Comparison of ENCODE assay signal across 14 mouse cellular contexts in genomic region chr15:85658101-85658885, GRCm38 (mm10).
A peak's percentile ranks its signal among the peaks of the same experiment; 100 is the strongest.
DNase-seq lines count a peak whose midpoint lies in the region; ATAC-seq and TF ChIP-seq lines count a peak whose summit lies in the region.
"Had no signal": no experiment of that assay in that cellular context is flagged by ENCODE, and none has a peak within 500 bp of the region (broad histone marks: within the 10 kb centered on the region; RNA-seq: fewer than 3 reads in every experiment).

No protein-coding gene starts in this region.

- H3K4me1 ChIP-seq in forebrain, embryonic 16.5 days (replicated peaks; ENCODE audit: control insufficient read depth, insufficient read depth, low read length): peaks cover 44% of the 10 kb centered on the region
- H3K4me1 ChIP-seq in forebrain, embryonic 13.5 days: peaks cover 43% of the 10 kb centered on the region
- peaks cover 43% of the 10 kb centered on the region for H3K4me1 ChIP-seq in cerebellum, adult 2 months (ENCODE audit: control insufficient read depth, insufficient read depth, low read length)

- H3K9me3 ChIP-seq in forebrain, embryonic 16.5 days (ENCODE audit: control insufficient read depth, low read length): no peaks in the 10 kb centered on the region
- no peaks in the 10 kb centered on the region for H3K9me3 ChIP-seq in forebrain, embryonic 13.5 days (replicated peaks)
- H3K9me3 ChIP-seq: embryonic facial prominence, embryonic 12.5 days; limb, embryonic 12.5 days had no signal

- H3K27me3 ChIP-seq in forebrain, embryonic 16.5 days (replicated peaks; ENCODE audit: control insufficient read depth, insufficient read depth, low read length): peaks cover 7% of the 10 kb centered on the region
- H3K27me3 ChIP-seq in forebrain, embryonic 13.5 days: peaks cover 72% of the 10 kb centered on the region
- H3K27me3 ChIP-seq in cerebellum, adult 2 months (ENCODE audit: control insufficient read depth, insufficient read depth, low read length): no peaks in the 10 kb centered on the region

- no peak for TF ChIP-seq CTCF in cerebellum, adult 2 months (IDR thresholded peaks at IDR 0.05; ENCODE audit: borderline replicate concordance, insufficient read depth, low read depth, low read length)

- H3K27ac ChIP-seq in forebrain, embryonic 16.5 days (ENCODE audit: low read length): no peak overlapping the region
- H3K27ac ChIP-seq in forebrain, embryonic 13.5 days: no peak overlapping the region
- H3K27ac ChIP-seq in cerebellum, adult 2 months (ENCODE audit: insufficient read depth, low read length): peak overlapping the region; percentile 100
- H3K27ac ChIP-seq: embryonic facial prominence, embryonic 12.5 days; kidney, postnatal 0 days; limb, embryonic 12.5 days had no signal

- DNase-seq in layer of hippocampus, adult 11-12 months (ENCODE audit: low spot score): peak; percentile 24
- DNase-seq in layer of hippocampus, adult 9-11 months: no peak
- DNase-seq in 3134 (ENCODE audit: extremely low read depth, insufficient read length, low spot score): peak; percentile 58
- DNase-seq in cerebellum, adult 2 months: peak; percentile 66 to 76
- no peak for DNase-seq in embryo, embryonic 11 days
- no peak for DNase-seq in gastrocnemius, adult 18-20 months (ENCODE audit: low spot score)
- DNase-seq: right cerebral cortex, adult 18-20 months; thymus, adult 18-20 months had no signal

- no peak for TF ChIP-seq POLR2A in cerebellum, adult 2 months (IDR thresholded peaks at IDR 0.05; ENCODE audit: borderline replicate concordance, insufficient read depth, low read length)

- H3K4me3 ChIP-seq in forebrain, embryonic 16.5 days (replicated peaks; ENCODE audit: low read length): no peak overlapping the region
- no peak overlapping the region for H3K4me3 ChIP-seq in forebrain, embryonic 13.5 days
- H3K4me3 ChIP-seq in cerebellum, adult 2 months (replicated peaks; ENCODE audit: insufficient read depth, low read depth, low read length): peak overlapping the region; percentile 45
- H3K4me3 ChIP-seq: embryonic facial prominence, embryonic 12.5 days; limb, embryonic 12.5 days had no signal

- 80% methylated on average over 14 of the region's 14 CpGs for WGBS in forebrain, embryonic 16.5 days
- 79% methylated on average over 14 of the region's 14 CpGs for WGBS in forebrain, embryonic 13.5 days
- 19% methylated on average over 14 of the region's 14 CpGs for WGBS in cerebellum, adult 2 months

- H3K36me3 ChIP-seq in forebrain, embryonic 16.5 days (ENCODE audit: control insufficient read depth, insufficient read depth): no peaks in the 10 kb centered on the region
- no peaks in the 10 kb centered on the region for H3K36me3 ChIP-seq in forebrain, embryonic 13.5 days (ENCODE audit: poor library complexity, severe bottlenecking)
- H3K36me3 ChIP-seq: embryonic facial prominence, embryonic 12.5 days had no signal

- ATAC-seq in forebrain, embryonic 16.5 days: no peak
- ATAC-seq in forebrain, embryonic 13.5 days: no peak
- ATAC-seq: midbrain, embryonic 16.5 days had no signal

- H3K9ac ChIP-seq in forebrain, embryonic 16.5 days (replicated peaks; ENCODE audit: low read depth, low read length): no peak overlapping the region
- H3K9ac ChIP-seq in forebrain, embryonic 13.5 days: no peak overlapping the region
- H3K9ac ChIP-seq: embryonic facial prominence, embryonic 12.5 days; limb, embryonic 12.5 days had no signal

- H3K4me2 ChIP-seq in forebrain, embryonic 16.5 days (ENCODE audit: low read length): 0 out of 2 replicates have a peak overlapping the region, but pooled peaks have one; percentile 8
- H3K4me2 ChIP-seq in forebrain, embryonic 13.5 days: no peak overlapping the region
- H3K4me2 ChIP-seq: embryonic facial prominence, embryonic 12.5 days; limb, embryonic 12.5 days had no signal

Comparison
In these comparisons a context has a peak if more than half of its experiments do, and no peak if none do; other contexts are left out.
1. DNase-seq: peak in layer of hippocampus, adult 11-12 months (single experiment), 3134 (single experiment) and cerebellum, adult 2 months (2 of 2); none in layer of hippocampus, adult 9-11 months (single experiment), embryo, embryonic 11 days (single experiment) and gastrocnemius, adult 18-20 months (single experiment).